Mouse (Mus musculus): Measurements from ENCODE around the gene Fbrsl1. TPM values are rescaled to one million over a fixed set of nuclear protein-coding genes. Genes with fewer than 3 reads are reported as not detected.
A peak's percentile ranks its signal among the peaks of the same experiment; 100 is the strongest.

The Fbrsl1 gene
- polyA plus RNA-seq, 2 experiments, result 20.8 to 49.8 TPM

GRCm38 (mm10) chr5:110458936-110459335 lies 10.6 kb upstream of the Fbrsl1 start:
- H3K9me3 ChIP-seq (ENCODE audit: control insufficient read depth, low read length), result no peaks in the 10 kb centered on the region
- no peaks in the 10 kb centered on the region for H3K27me3 ChIP-seq (ENCODE audit: control insufficient read depth, insufficient read depth, low read length)
- WGBS, result 65% methylated on average over 3 of the region's 3 CpGs
- H3K4me1 ChIP-seq (ENCODE audit: control insufficient read depth, insufficient read depth, low read length), result no peaks in the 10 kb centered on the region
- ATAC-seq (ENCODE audit: low FRiP score, low read depth), result no peak
- no peak for DNase-seq (ENCODE audit: low spot score)
- no peak for TF ChIP-seq POLR2A (IDR thresholded peaks at IDR 0.05; ENCODE audit: borderline replicate concordance, extremely low read depth, insufficient read depth, insufficient read length)
- no peaks in the 10 kb centered on the region for H3K36me3 ChIP-seq (ENCODE audit: control insufficient read depth, insufficient read depth, low read length)
- no peak overlapping the region for H3K4me3 ChIP-seq (replicated peaks; ENCODE audit: low read length)
- no peak overlapping the region for H3K9ac ChIP-seq (ENCODE audit: low read depth, low read length, severe bottlenecking)
- H3K27ac ChIP-seq (replicated peaks; ENCODE audit: low read depth, low read length), result no peak overlapping the region
- H3K4me2 ChIP-seq (replicated peaks; ENCODE audit: low read depth, low read length, severe bottlenecking), result no peak overlapping the region

- H3K36me3 ChIP-seq (ENCODE audit: control insufficient read depth, insufficient read depth, low read length), result no peaks in the 10 kb centered on the region
- H3K4me2 ChIP-seq (replicated peaks; ENCODE audit: low read depth, low read length, severe bottlenecking), result no peak overlapping the region
- H3K9ac ChIP-seq (ENCODE audit: low read depth, low read length, severe bottlenecking), result no peak overlapping the region
- DNase-seq (ENCODE audit: low spot score), result no peak
- no peaks in the 10 kb centered on the region for H3K4me1 ChIP-seq (ENCODE audit: control insufficient read depth, insufficient read depth, low read length)
- H3K27me3 ChIP-seq (ENCODE audit: control insufficient read depth, insufficient read depth, low read length), result no peaks in the 10 kb centered on the region
- no peaks in the 10 kb centered on the region for H3K9me3 ChIP-seq (ENCODE audit: control insufficient read depth, low read length)
- no peak overlapping the region for H3K27ac ChIP-seq (replicated peaks; ENCODE audit: low read depth, low read length)
- H3K4me3 ChIP-seq (replicated peaks; ENCODE audit: low read length), result no peak overlapping the region
- no peak for TF ChIP-seq POLR2A (IDR thresholded peaks at IDR 0.05; ENCODE audit: borderline replicate concordance, extremely low read depth, insufficient read depth, insufficient read length)
- ATAC-seq (ENCODE audit: low FRiP score, low read depth), result no peak
These were observed 7.0 kb upstream of the Fbrsl1 start for GRCm38 (mm10) chr5:110455272-110455671.

- no peak overlapping the region for H3K9ac ChIP-seq (ENCODE audit: low read depth, low read length, severe bottlenecking)
- ATAC-seq (ENCODE audit: low FRiP score, low read depth) (no peak), DNase-seq (ENCODE audit: low spot score) (no peak)
- peaks cover 15% of the 10 kb centered on the region for H3K4me1 ChIP-seq (ENCODE audit: control insufficient read depth, insufficient read depth, low read length)
- no peaks in the 10 kb centered on the region for H3K36me3 ChIP-seq (ENCODE audit: control insufficient read depth, insufficient read depth, low read length)
- H3K4me2 ChIP-seq (replicated peaks; ENCODE audit: low read depth, low read length, severe bottlenecking), result peak overlapping the region; percentile 95
- TF ChIP-seq POLR2A (IDR thresholded peaks at IDR 0.05; ENCODE audit: borderline replicate concordance, extremely low read depth, insufficient read depth, insufficient read length), result no peak
- peak overlapping the region; percentile 79 for H3K4me3 ChIP-seq (replicated peaks; ENCODE audit: low read length)
- H3K27me3 ChIP-seq (ENCODE audit: control insufficient read depth, insufficient read depth, low read length), result no peaks in the 10 kb centered on the region
- 48% methylated on average over 6 of the region's 6 CpGs for WGBS
- H3K27ac ChIP-seq (replicated peaks; ENCODE audit: low read depth, low read length), result no peak overlapping the region
- no peaks in the 10 kb centered on the region for H3K9me3 ChIP-seq (ENCODE audit: control insufficient read depth, low read length)
These were observed 991 bp upstream of the Fbrsl1 start for GRCm38 (mm10) chr5:110449294-110449693.

GRCm38 (mm10) chr5:110447720-110448435 lies 425 bp downstream of the Fbrsl1 start:
- peak overlapping the region; percentile 95 for H3K4me2 ChIP-seq (replicated peaks; ENCODE audit: low read depth, low read length, severe bottlenecking)
- ATAC-seq (ENCODE audit: low FRiP score, low read depth) (peak; percentile 14), DNase-seq (ENCODE audit: low spot score) (no peak)
- H3K4me1 ChIP-seq (ENCODE audit: control insufficient read depth, insufficient read depth, low read length), result peaks cover 15% of the 10 kb centered on the region
- no peaks in the 10 kb centered on the region for H3K9me3 ChIP-seq (ENCODE audit: control insufficient read depth, low read length)
- 2% methylated on average over 74 of the region's 98 CpGs for WGBS
- H3K27me3 ChIP-seq (ENCODE audit: control insufficient read depth, insufficient read depth, low read length), result no peaks in the 10 kb centered on the region
- peak overlapping the region; percentile 79 for H3K4me3 ChIP-seq (replicated peaks; ENCODE audit: low read length)
- H3K36me3 ChIP-seq (ENCODE audit: control insufficient read depth, insufficient read depth, low read length), result no peaks in the 10 kb centered on the region
- no peak for TF ChIP-seq POLR2A (IDR thresholded peaks at IDR 0.05; ENCODE audit: borderline replicate concordance, extremely low read depth, insufficient read depth, insufficient read length)
- peak overlapping the region; percentile 90 for H3K9ac ChIP-seq (ENCODE audit: low read depth, low read length, severe bottlenecking)
- H3K27ac ChIP-seq (replicated peaks; ENCODE audit: low read depth, low read length), result peak overlapping the region; percentile 68

GRCm38 (mm10) chr5:110444509-110444908 lies 3.8 kb downstream of the Fbrsl1 start:
- Histone ChIP-seq H3K4me2 (replicated peaks; ENCODE audit: low read depth, low read length, severe bottlenecking) (no peak overlapping the region), H3K9me3 (ENCODE audit: control insufficient read depth, low read length) (no peaks in the 10 kb centered on the region), H3K9ac (ENCODE audit: low read depth, low read length, severe bottlenecking) (no peak overlapping the region), H3K36me3 (ENCODE audit: control insufficient read depth, insufficient read depth, low read length) (0 out of 2 replicates have a peak, but pooled peaks cover 3% of the 10 kb centered on the region), H3K4me3 (replicated peaks; ENCODE audit: low read length) (no peak overlapping the region), H3K27me3 (ENCODE audit: control insufficient read depth, insufficient read depth, low read length) (no peaks in the 10 kb centered on the region), H3K4me1 (ENCODE audit: control insufficient read depth, insufficient read depth, low read length) (peaks cover 28% of the 10 kb centered on the region), H3K27ac (replicated peaks; ENCODE audit: low read depth, low read length) (no peak overlapping the region)
- DNase-seq (ENCODE audit: low spot score) (no peak), ATAC-seq (ENCODE audit: low FRiP score, low read depth) (no peak)
- 94% methylated on average over 2 of the region's 2 CpGs for WGBS
- no peak for TF ChIP-seq POLR2A (IDR thresholded peaks at IDR 0.05; ENCODE audit: borderline replicate concordance, extremely low read depth, insufficient read depth, insufficient read length)

Data from limb, embryonic 14.5 days (tissue).